Mouse (Mus musculus) layer of hippocampus, adult 9-11 months (tissue): ENCODE results near the gene Klf12.

Experiments
- DNase-seq: peaks from one replicate; pipeline ENCODE4 v3.0.0; 2022

Gene Klf12

GRCm38 (mm10) chr14:100017219-100017618, 267.3 kb downstream of the Klf12 start:
- DNase-seq, result no peak

GRCm38 (mm10) chr14:100010525-100010924, 274.0 kb downstream of the Klf12 start:
- DNase-seq, result no peak

- peak; percentile 29 for DNase-seq
Measured at GRCm38 (mm10) chr14:100009790-100010382, 274.6 kb downstream of the Klf12 start.

GRCm38 (mm10) chr14:99983510-99983909, 301.0 kb downstream of the Klf12 start:
- no peak for DNase-seq

- no peak for DNase-seq
Measured at GRCm38 (mm10) chr14:99981209-99981608, 303.3 kb downstream of the Klf12 start.

GRCm38 (mm10) chr14:99967920-99968319, 316.6 kb downstream of the Klf12 start:
- no peak for DNase-seq

- DNase-seq, result no peak
Measured at GRCm38 (mm10) chr14:99960500-99961229, 323.8 kb downstream of the Klf12 start.

- DNase-seq, result no peak
Measured at GRCm38 (mm10) chr14:99955133-99955532, 329.3 kb downstream of the Klf12 start.

GRCm38 (mm10) chr14:99944221-99945108, 340.0 kb downstream of the Klf12 start:
- peak; percentile 37 for DNase-seq

- peak; percentile 9 for DNase-seq
Measured at GRCm38 (mm10) chr14:99943156-99943555, 341.3 kb downstream of the Klf12 start.

- DNase-seq, result no peak
Measured at GRCm38 (mm10) chr14:99933456-99933855, 351.0 kb downstream of the Klf12 start.

- peak; percentile 57 for DNase-seq
Measured at GRCm38 (mm10) chr14:99931879-99932278, 352.6 kb downstream of the Klf12 start.

GRCm38 (mm10) chr14:99911912-99912311, 372.6 kb downstream of the Klf12 start:
- no peak for DNase-seq

- no peak for DNase-seq
Measured at GRCm38 (mm10) chr14:99910876-99911275, 373.6 kb downstream of the Klf12 start.

- no peak for DNase-seq
Measured at GRCm38 (mm10) chr14:99900902-99901301, 383.6 kb downstream of the Klf12 start.

GRCm38 (mm10) chr14:99898861-99899260, 385.6 kb downstream of the Klf12 start:
- no peak for DNase-seq

- peak; percentile 66 for DNase-seq
Measured at GRCm38 (mm10) chr14:99894708-99895383, 389.6 kb downstream of the Klf12 start.

- no peak for DNase-seq
Measured at GRCm38 (mm10) chr14:99894062-99894461, 390.4 kb downstream of the Klf12 start.

- DNase-seq, result no peak
Measured at GRCm38 (mm10) chr14:99886503-99886902, 398.0 kb downstream of the Klf12 start.

- DNase-seq, result no peak
Measured at GRCm38 (mm10) chr14:99885562-99885961, 398.9 kb downstream of the Klf12 start.

- DNase-seq, result no peak
Measured at GRCm38 (mm10) chr14:99885128-99885527, 399.4 kb downstream of the Klf12 start.

- no peak for DNase-seq
Measured at GRCm38 (mm10) chr14:99876791-99877578, 407.5 kb downstream of the Klf12 start.
